Mouse (Mus musculus): Measurements from ENCODE around the gene Tmem199.

- TF ChIP-seq MYOG (IDR thresholded peaks at IDR 0.05; ENCODE audit: control insufficient read depth in 1 of 3, insufficient read depth in 1 of 3, insufficient read length in 2 of 3, low read depth in 2 of 3) (no peak), POLR2A (IDR thresholded peaks at IDR 0.05; ENCODE audit: insufficient read length, low read depth) (no peak), MAX (IDR thresholded peaks at IDR 0.05; ENCODE audit: low read depth) (no peak), TCF12 (IDR thresholded peaks at IDR 0.05; ENCODE audit: insufficient read depth, poor library complexity, severe bottlenecking) (no peak)
Observed at GRCm38 (mm10) chr11:78500623-78501202, 11.3 kb downstream of the Tmem199 start.

Measured in myocyte (in vitro differentiated cells).